Mouse (Mus musculus): ENCODE results near the gene Frrs1. TPM values are rescaled to one million over a fixed set of nuclear protein-coding genes. Genes with fewer than 3 reads are reported as not detected.

The Frrs1 gene
- polyA plus RNA-seq, 1 experiment, result 32.4 TPM

DNA sequence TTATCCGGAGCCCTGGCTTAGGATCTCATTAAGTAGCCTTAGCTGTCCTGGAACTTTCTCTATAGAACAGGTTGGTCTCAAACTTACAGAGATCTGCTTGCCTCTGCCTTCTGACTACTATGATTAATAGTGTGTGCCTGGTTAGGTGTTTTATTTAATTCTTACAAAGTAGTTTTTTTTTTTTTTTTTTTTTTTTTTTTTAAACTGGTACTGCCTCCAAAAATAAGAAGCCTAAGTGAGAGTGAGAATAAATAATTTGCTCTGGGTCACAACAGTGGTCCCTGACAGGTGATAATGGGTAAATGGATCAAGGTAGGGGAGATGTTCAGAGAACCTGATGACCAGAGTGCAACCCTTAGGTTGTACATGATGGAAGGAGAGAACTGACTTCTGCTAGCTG, 3.4 kb downstream of the Frrs1 start:
- Histone ChIP-seq H3K4me3 (ENCODE audit: insufficient read depth, low read length) (no peak overlapping the region), H3K4me1 (ENCODE audit: control insufficient read depth, insufficient read depth, low read length) (peaks cover 9% of the 10 kb centered on the region; the same call in 1 of the 2 replicates), H3K27ac (ENCODE audit: insufficient read depth, low read length) (no peak overlapping the region)
- TF ChIP-seq CTCF (IDR thresholded peaks at IDR 0.05; ENCODE audit: borderline replicate concordance, insufficient read depth, low read length) (no peak), POLR2A (IDR thresholded peaks at IDR 0.05; ENCODE audit: low read depth, low read length) (no peak)

DNA sequence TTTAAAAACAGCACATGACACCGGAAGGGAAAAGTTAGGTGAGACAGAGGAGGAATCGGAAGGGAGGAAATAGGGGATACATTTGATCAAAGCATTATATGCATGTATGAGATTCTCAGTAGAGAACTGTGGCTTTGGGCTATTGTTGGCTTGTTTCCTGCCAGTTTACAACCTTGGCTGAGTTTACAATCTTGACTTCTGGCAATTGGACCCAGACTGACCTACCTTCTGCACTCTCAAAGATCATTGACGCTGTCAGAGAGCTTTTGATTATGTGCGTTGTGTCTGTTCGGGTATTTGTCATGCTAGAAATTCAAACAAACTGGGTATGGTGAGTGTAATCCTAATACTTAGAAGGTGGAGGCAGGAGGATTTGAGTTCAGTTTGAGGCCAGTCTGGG, 5.2 kb downstream of the Frrs1 start:
- peaks cover 9% of the 10 kb centered on the region; the same call in 1 of the 2 replicates for H3K4me1 ChIP-seq (ENCODE audit: control insufficient read depth, insufficient read depth, low read length)
- TF ChIP-seq CTCF (IDR thresholded peaks at IDR 0.05; ENCODE audit: borderline replicate concordance, insufficient read depth, low read length) (no peak), POLR2A (IDR thresholded peaks at IDR 0.05; ENCODE audit: low read depth, low read length) (no peak)

DNA sequence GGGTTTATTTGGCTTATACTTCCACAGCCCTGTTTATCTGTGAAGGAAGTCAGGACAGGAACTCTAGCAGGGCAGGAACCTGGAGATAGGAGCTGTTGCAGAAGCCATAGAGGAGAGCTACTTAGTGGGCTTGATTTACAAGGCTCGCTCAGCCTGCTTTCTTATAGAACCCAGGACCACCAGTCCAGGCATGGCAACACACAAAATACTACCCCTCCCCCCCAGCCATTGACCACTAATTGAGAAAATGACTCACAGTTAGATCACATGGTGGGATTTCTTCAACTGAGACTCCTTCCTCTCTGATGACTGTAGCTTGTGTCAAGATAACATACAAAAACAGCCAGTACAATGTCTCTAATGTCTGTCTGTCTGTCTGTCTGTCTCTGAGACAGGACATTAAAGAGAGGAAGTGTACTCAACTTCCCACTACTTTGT, 6.0 kb downstream of the Frrs1 start:
- no peak for TF ChIP-seq CTCF (IDR thresholded peaks at IDR 0.05; ENCODE audit: borderline replicate concordance, insufficient read depth, low read length)
- TF ChIP-seq POLR2A (IDR thresholded peaks at IDR 0.05; ENCODE audit: low read depth, low read length), result no peak
- H3K27ac ChIP-seq (ENCODE audit: insufficient read depth, low read length), result peak overlapping the region; percentile 8; the same call in 1 of the 2 replicates
- H3K4me1 ChIP-seq (ENCODE audit: control insufficient read depth, insufficient read depth, low read length), result peaks cover 9% of the 10 kb centered on the region; the same call in 1 of the 2 replicates
- H3K4me3 ChIP-seq (ENCODE audit: insufficient read depth, low read length), result no peak overlapping the region

More for the DNA sequence above, 5.2 kb downstream of the Frrs1 start:
- H3K4me3 ChIP-seq (ENCODE audit: insufficient read depth, low read length), result no peak overlapping the region
- no peak overlapping the region for H3K27ac ChIP-seq (ENCODE audit: insufficient read depth, low read length)

DNA sequence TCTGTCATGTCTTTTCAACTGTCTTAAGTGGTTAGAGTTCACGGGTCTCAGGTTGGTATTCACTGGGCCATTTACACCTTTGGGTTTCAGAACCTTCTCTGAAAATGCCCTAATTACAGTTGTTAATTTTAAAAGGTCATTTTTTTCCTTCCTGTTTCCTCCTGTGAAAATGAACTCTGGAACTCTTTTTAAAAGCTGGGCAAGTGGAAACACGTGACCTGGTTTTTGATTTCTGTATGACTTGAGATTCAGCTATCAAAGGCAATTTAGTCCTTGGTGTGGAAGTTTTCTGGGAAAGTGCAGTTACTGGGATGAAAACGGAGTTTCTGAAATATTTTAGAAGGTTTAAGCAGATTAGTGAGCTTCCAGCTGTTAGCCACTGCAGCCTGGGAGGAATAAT, 11.1 kb downstream of the Frrs1 start:
- Histone ChIP-seq H3K4me1 (ENCODE audit: control insufficient read depth, insufficient read depth, low read length) (peaks cover 2% of the 10 kb centered on the region; the same call in 1 of the 2 replicates), H3K4me3 (ENCODE audit: insufficient read depth, low read length) (no peak overlapping the region), H3K27ac (ENCODE audit: insufficient read depth, low read length) (no peak overlapping the region)
- TF ChIP-seq CTCF (IDR thresholded peaks at IDR 0.05; ENCODE audit: borderline replicate concordance, insufficient read depth, low read length), result no peak
- no peak for TF ChIP-seq POLR2A (IDR thresholded peaks at IDR 0.05; ENCODE audit: low read depth, low read length)

DNA sequence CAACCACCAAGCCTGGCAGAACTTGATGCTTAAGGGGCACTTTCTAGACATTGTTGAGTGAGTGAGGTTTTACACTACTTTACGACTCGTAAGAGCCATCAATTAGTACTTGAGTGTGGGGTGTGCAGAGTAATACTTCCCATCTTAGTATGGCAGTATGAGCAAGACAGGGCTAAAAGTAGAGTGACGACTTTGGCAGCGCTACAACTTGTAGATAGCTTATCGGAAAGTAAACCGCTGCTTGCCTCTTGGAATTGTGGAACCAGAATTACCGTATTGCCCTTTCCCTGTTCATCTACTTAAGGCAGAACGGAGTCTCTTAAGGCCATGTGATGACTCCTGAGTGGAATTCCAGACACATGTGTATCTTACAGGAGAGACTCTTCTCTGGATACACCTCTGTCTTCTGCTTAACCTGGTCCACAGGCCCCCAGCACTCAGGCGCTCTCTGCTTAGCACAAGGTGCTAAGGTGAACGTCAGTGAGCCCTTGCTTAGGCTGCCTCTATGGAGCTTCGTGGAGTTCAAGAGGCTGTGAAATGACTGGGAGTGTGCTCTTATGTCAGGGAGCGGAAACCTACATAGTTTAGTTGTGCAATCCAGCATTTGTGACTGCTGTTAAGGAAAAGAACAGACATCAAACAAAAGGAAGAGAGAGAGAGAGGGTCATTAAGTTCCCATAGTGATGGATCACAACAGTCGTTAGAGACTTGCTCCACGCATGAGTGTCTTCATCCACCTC, 23.1 kb downstream of the Frrs1 start:
- H3K4me3 ChIP-seq (ENCODE audit: insufficient read depth, low read length), result no peak overlapping the region
- no peak for TF ChIP-seq CTCF (IDR thresholded peaks at IDR 0.05; ENCODE audit: borderline replicate concordance, insufficient read depth, low read length)
- no peak for TF ChIP-seq POLR2A (IDR thresholded peaks at IDR 0.05; ENCODE audit: low read depth, low read length)
- no peaks in the 10 kb centered on the region for H3K4me1 ChIP-seq (ENCODE audit: control insufficient read depth, insufficient read depth, low read length)
- no peak overlapping the region for H3K27ac ChIP-seq (ENCODE audit: insufficient read depth, low read length)

DNA sequence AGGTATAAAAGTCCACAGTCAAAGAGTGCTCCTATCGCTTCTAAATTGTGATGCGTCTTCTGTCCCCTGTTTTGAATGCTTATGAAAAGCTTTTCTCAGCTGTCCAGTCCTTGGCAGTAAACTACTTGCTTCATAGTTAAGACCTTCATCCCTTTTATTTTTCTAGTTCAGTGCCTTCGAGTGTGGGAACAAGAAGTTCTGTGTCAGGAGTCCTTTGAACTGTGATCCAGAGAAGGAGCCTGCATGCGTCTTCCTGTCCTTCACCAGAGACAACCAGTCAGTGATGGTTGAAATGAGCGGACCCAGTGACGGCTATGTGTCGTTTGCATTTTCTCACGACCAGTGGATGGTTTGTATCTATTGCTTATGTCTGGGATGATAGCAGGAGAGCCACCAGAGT, 25.7 kb downstream of the Frrs1 start:
- H3K4me3 ChIP-seq (ENCODE audit: insufficient read depth, low read length), result no peak overlapping the region

DNA sequence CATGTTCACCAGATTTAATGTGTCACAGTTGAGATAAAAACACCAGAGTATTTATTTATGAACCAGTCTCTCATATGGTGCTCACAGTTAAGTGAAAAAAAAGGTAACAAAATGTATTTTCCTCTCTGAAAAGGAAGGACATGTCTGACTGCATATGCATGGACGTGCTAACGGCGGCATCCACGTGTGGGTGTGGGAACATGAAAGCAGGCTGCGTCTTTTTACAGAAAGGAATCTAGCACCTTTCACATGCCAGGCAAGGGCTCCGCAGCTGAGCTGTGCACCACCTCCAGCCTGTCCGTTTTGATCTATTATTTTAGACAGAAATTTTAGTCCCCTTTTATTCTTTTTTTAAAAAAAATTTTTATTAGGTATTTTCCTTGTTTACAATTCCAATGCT, 30.1 kb downstream of the Frrs1 start:
- TF ChIP-seq POLR2A (IDR thresholded peaks at IDR 0.05; ENCODE audit: low read depth, low read length) (no peak), CTCF (IDR thresholded peaks at IDR 0.05; ENCODE audit: borderline replicate concordance, insufficient read depth, low read length) (no peak)
- Histone ChIP-seq H3K4me1 (ENCODE audit: control insufficient read depth, insufficient read depth, low read length) (no peaks in the 10 kb centered on the region), H3K4me3 (ENCODE audit: insufficient read depth, low read length) (no peak overlapping the region), H3K27ac (ENCODE audit: insufficient read depth, low read length) (no peak overlapping the region)

More for the DNA sequence above, 25.7 kb downstream of the Frrs1 start:
- H3K4me1 ChIP-seq (ENCODE audit: control insufficient read depth, insufficient read depth, low read length), result no peaks in the 10 kb centered on the region
- TF ChIP-seq POLR2A (IDR thresholded peaks at IDR 0.05; ENCODE audit: low read depth, low read length), result no peak
- no peak for TF ChIP-seq CTCF (IDR thresholded peaks at IDR 0.05; ENCODE audit: borderline replicate concordance, insufficient read depth, low read length)
- no peak overlapping the region for H3K27ac ChIP-seq (ENCODE audit: insufficient read depth, low read length)

DNA sequence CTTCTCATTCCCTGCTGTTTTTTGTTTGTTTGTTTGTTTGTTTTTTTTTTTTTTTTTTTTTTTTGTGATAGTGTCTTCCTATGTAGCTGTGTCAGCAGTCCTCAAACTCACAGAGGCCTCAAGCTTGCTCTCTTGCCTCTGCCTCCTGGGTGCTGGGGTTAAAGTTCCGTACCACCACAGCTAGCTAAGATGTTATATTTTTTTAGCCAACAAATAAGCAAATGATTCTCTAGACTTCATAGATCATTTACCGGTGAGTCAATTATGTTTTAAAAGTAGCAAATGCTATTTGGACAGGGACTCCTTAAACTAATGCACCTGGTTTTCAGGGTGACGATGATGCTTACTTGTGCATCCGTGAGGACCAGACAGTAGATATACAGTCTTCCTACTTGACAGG, 31.3 kb downstream of the Frrs1 start:
- Histone ChIP-seq H3K27ac (ENCODE audit: insufficient read depth, low read length) (no peak overlapping the region), H3K4me1 (ENCODE audit: control insufficient read depth, insufficient read depth, low read length) (no peaks in the 10 kb centered on the region), H3K4me3 (ENCODE audit: insufficient read depth, low read length) (no peak overlapping the region)
- TF ChIP-seq CTCF (IDR thresholded peaks at IDR 0.05; ENCODE audit: borderline replicate concordance, insufficient read depth, low read length) (no peak), POLR2A (IDR thresholded peaks at IDR 0.05; ENCODE audit: low read depth, low read length) (no peak)

DNA sequence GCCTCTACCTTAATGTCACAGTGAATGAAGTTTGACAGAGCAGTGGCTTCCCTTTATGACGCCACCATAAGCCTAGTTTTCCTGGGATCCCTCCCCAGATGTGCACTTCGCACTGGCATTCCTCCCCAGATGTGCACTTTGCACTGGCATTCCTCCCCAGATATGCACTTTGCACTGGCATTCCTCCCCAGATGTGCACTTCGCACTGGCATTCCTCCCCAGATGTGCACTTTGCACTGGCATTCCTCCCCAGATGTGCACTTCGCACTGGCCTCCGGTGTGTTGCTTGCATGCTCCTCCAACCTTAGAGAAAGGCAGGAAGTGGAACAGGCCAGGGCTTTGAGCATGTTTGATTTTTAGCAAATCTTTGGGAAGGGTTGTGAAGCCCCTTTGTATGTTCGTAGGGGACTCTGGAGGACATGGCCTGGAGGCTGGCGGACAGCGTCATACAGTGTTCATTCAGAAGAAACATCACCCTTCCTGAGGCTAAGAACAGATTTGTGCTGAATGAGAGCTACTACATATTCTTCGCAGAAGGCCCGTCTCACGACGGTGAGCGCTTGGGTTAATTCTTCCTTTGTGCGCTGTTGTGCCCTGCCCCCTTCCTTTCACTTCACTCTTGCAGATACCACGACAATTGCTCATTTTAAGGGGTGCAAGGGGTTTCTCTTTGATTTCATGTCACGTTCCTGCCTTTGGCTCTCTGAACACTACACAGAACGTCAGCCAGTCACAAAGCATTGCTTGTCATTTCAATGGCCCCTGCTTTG, 32.4 kb downstream of the Frrs1 start:
- Histone ChIP-seq H3K27ac (ENCODE audit: insufficient read depth, low read length) (no peak overlapping the region), H3K4me3 (ENCODE audit: insufficient read depth, low read length) (no peak overlapping the region), H3K4me1 (ENCODE audit: control insufficient read depth, insufficient read depth, low read length) (no peaks in the 10 kb centered on the region)
- TF ChIP-seq POLR2A (IDR thresholded peaks at IDR 0.05; ENCODE audit: low read depth, low read length) (no peak), CTCF (IDR thresholded peaks at IDR 0.05; ENCODE audit: borderline replicate concordance, insufficient read depth, low read length) (no peak)

DNA sequence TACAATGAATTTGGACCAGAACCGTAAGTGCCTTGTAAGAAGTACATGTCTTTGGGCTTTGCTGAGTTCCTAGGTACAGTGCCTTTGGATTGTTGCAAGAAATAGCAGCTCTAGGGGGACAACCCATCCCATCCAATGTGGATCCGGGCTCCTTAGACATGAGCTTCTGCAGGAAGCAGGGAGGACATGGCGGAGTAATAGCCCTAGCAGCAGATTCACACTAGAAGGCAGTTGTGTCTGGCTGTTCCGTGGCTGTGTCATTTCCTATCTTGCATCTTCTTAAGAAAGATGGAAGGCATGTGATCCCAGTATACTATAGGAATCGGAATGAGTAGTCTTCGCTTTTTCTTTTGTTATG, 32.9 kb downstream of the Frrs1 start:
- Histone ChIP-seq H3K4me1 (ENCODE audit: control insufficient read depth, insufficient read depth, low read length) (no peaks in the 10 kb centered on the region), H3K4me3 (ENCODE audit: insufficient read depth, low read length) (no peak overlapping the region), H3K27ac (ENCODE audit: insufficient read depth, low read length) (no peak overlapping the region)
- TF ChIP-seq CTCF (IDR thresholded peaks at IDR 0.05; ENCODE audit: borderline replicate concordance, insufficient read depth, low read length), result no peak
- no peak for TF ChIP-seq POLR2A (IDR thresholded peaks at IDR 0.05; ENCODE audit: low read depth, low read length)
